Mouse (Mus musculus) C2C12 (cell line): ENCODE data around the gene Prickle2.

Source experiments
- CEBPB ChIP-seq: IDR thresholded peaks from one replicate; pipeline ENCODE4 v1.6.1; 2011; ENCODE audit warnings: low read depth, mild to moderate bottlenecking, control low read depth, moderate library complexity
- CTCF ChIP-seq: IDR thresholded peaks from one replicate; pipeline ENCODE4 v1.5.1; 2011; ENCODE audit not compliant: control insufficient read depth, insufficient read depth, insufficient read length
- MAX ChIP-seq: IDR thresholded peaks from one replicate; pipeline ENCODE4 v1.6.1; 2011; ENCODE audit warnings: mild to moderate bottlenecking, control low read depth
- MYOG ChIP-seq: IDR thresholded peaks from one replicate; pipeline ENCODE4 v1.6.1; 2011; ENCODE audit not compliant: control insufficient read depth, insufficient read length; ENCODE audit errors: extremely low read depth
- USF1 ChIP-seq: IDR thresholded peaks from one replicate; pipeline ENCODE4 v1.6.1; 2011; ENCODE audit warnings: low read depth, mild to moderate bottlenecking, control low read depth, moderate library complexity

DNA sequence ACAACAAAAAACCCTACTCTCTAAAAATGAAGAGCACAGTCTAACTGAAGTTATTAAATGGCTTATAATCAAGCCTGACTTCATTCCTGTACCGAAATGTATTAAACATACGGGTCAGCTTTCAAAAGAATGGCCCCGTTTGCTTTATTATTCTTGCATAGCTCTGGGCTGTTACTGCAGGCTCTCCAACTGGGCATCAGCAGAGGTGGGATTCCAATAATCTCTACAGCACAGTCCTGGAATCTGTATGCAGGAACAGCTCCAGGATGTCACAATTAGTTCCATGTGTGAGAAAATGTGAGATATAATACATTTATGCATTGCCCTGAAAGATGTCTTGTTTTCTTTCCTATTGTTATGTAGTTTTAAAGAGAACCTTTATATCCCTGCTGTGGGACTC, 38.4 kb downstream of the Prickle2 start:
- no peak for TF ChIP-seq USF1
- no peak for TF ChIP-seq CTCF
- no peak for TF ChIP-seq CEBPB
- no peak for TF ChIP-seq MAX
- no peak for TF ChIP-seq MYOG
